Mouse (Mus musculus): ENCODE measurements around the gene Fer1l5. TPM values are rescaled to one million over a fixed set of nuclear protein-coding genes. Genes with fewer than 3 reads are reported as not detected.
A peak's percentile ranks its signal among the peaks of the same experiment; 100 is the strongest.

Fer1l5 gene
- polyA plus RNA-seq, 2 experiments = 0.02 to 0.13 TPM

DNA sequence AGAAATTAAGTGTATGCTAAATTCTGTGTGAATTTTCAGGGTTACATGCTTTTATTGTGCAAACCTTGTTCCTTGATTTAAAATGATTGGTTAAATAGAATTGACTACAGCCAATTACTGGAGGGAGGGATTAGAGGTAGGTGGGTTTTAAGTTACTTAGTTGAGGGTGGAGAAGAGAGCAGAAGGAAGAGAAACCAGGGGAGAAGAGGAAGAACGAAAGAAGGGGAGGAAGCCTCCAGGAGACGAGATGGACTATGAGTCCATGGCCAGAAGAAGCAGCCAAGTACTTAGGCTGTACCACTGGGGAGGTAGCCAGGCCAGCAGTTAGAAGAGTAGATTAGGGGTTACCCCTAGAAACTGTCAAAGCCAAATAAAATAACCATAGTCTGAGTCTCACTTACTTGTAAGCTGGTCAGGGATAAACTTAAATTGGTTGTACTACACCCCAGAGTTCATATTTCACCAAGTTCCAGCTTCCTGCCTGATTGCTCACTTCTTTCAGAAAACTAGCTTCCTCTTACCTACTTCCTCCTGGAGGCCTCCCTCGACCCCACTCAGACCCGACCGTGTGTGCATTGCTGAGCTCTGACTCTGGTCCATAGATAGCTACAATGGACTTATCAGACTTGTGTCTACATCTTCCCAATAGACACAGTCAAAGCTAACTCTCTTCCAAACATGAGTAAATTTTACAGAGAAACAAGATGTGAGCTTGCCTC lies 74.2 kb downstream of the Fer1l5 start:
- Histone ChIP-seq H3K4me1 (replicated peaks; ENCODE audit: control insufficient read depth in 2 of 2, insufficient read depth in 2 of 2, low read length in 1 of 2) (peaks cover 4 to 7% of the 10 kb centered on the region in 2 experiments; a peak in 3 of 4 replicates), H3K27ac (no peak overlapping the region), H3K9ac (replicated peaks) (no peak overlapping the region), H3K4me3 (ENCODE audit: insufficient read depth in 1 of 2, low read depth in 2 of 2, low read length in 2 of 2) (no peak overlapping the region), H3K27me3 (ENCODE audit: control insufficient read depth, insufficient read depth, low read length) (no peaks in the 10 kb centered on the region), H3K4me2 (ENCODE audit: low read depth) (no peak overlapping the region), H3K9me3 (ENCODE audit: control insufficient read depth, low read length) (no peaks in the 10 kb centered on the region), H3K36me3 (replicated peaks; ENCODE audit: control insufficient read depth, insufficient read depth, low read depth) (no peaks in the 10 kb centered on the region)
- no peak for TF ChIP-seq CTCF (IDR thresholded peaks at IDR 0.05; ENCODE audit: low read depth)
- TF ChIP-seq EP300 (IDR thresholded peaks at IDR 0.05; ENCODE audit: low read depth) = no peak
- no peak for ATAC-seq (ENCODE audit: insufficient read depth)
- DNase-seq (ENCODE audit: low read depth in 3 of 3, low spot score in 3 of 3) = no peak
- 26% methylated on average over 5 of the region's 5 CpGs for WGBS (ENCODE audit: insufficient replicate concordance)

GRCm38 (mm10) chr1:36446841-36447240 lies 74.8 kb downstream of the Fer1l5 start:
- Histone ChIP-seq H3K27me3 (ENCODE audit: control insufficient read depth, insufficient read depth, low read length) (no peaks in the 10 kb centered on the region), H3K9me3 (ENCODE audit: control insufficient read depth, low read length) (no peaks in the 10 kb centered on the region), H3K4me2 (ENCODE audit: low read depth) (no peak overlapping the region), H3K4me3 (ENCODE audit: insufficient read depth in 1 of 2, low read depth in 2 of 2, low read length in 2 of 2) (no peak overlapping the region), H3K36me3 (replicated peaks; ENCODE audit: control insufficient read depth, insufficient read depth, low read depth) (no peaks in the 10 kb centered on the region), H3K4me1 (replicated peaks; ENCODE audit: control insufficient read depth in 2 of 2, insufficient read depth in 2 of 2, low read length in 1 of 2) (peaks cover 4 to 7% of the 10 kb centered on the region in 2 experiments; a peak in 3 of 4 replicates), H3K27ac (no peak overlapping the region), H3K9ac (replicated peaks) (no peak overlapping the region)
- 38% methylated on average over 5 of the region's 5 CpGs for WGBS (ENCODE audit: insufficient replicate concordance)
- ATAC-seq (ENCODE audit: insufficient read depth) (no peak), DNase-seq (ENCODE audit: low read depth in 3 of 3, low spot score in 3 of 3) (no peak)
- TF ChIP-seq CTCF (IDR thresholded peaks at IDR 0.05; ENCODE audit: low read depth) (no peak), EP300 (IDR thresholded peaks at IDR 0.05; ENCODE audit: low read depth) (no peak)

DNA sequence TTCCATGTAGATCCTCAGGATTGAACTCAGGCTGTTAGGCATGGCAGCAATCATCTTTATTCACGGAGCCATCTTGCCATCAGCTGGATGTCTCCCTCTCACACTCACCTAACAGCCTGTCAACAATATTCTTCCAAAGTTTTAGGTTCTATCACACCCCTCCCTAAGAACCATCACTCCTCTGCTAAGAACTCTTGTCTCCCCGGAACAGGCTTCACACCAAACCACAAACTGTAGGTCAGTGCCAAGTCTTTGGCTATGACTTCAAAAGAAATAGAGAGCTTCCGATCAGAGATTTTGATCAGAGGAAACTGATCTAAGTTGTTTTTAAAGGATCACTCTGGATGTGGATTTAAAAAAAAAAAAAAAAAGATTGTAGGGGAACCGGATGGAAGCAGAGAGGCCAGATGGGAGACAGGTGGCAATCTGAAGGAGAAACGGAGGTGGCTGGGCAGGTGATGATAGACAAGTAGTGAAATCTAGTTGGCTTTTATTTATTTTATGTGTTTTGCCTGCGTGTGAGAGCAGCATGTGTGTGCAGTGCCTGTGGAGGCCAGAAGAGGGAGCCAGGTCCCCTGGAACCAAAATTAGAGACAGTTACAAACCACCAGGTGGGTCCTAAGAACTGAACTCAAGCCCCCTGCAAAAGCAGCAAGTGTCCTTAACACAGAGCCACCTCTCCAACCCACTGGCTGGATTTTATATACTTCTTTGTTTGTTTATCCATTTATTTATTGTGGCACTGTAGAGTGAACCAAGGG lies 82.1 kb downstream of the Fer1l5 start:
- Histone ChIP-seq H3K9ac (replicated peaks) (no peak overlapping the region), H3K36me3 (replicated peaks; ENCODE audit: control insufficient read depth, insufficient read depth, low read depth) (no peaks in the 10 kb centered on the region), H3K4me3 (ENCODE audit: insufficient read depth in 1 of 2, low read depth in 2 of 2, low read length in 2 of 2) (no peak overlapping the region), H3K27me3 (ENCODE audit: control insufficient read depth, insufficient read depth, low read length) (no peaks in the 10 kb centered on the region), H3K27ac (no peak overlapping the region), H3K4me1 (replicated peaks; ENCODE audit: control insufficient read depth in 2 of 2, insufficient read depth in 2 of 2, low read length in 1 of 2) (peaks cover 0 to 11% of the 10 kb centered on the region in 2 experiments; a peak in 1 of 4 replicates), H3K4me2 (ENCODE audit: low read depth) (no peak overlapping the region), H3K9me3 (ENCODE audit: control insufficient read depth, low read length) (no peaks in the 10 kb centered on the region)
- WGBS (ENCODE audit: insufficient replicate concordance) = 66% methylated on average over 6 of the region's 6 CpGs
- DNase-seq (ENCODE audit: low read depth in 3 of 3, low spot score in 3 of 3) = no peak
- TF ChIP-seq EP300 (IDR thresholded peaks at IDR 0.05; ENCODE audit: low read depth) (no peak), CTCF (IDR thresholded peaks at IDR 0.05; ENCODE audit: low read depth) (peak; percentile 50)
- no peak for ATAC-seq (ENCODE audit: insufficient read depth)

- no peaks in the 10 kb centered on the region for H3K36me3 ChIP-seq (replicated peaks; ENCODE audit: control insufficient read depth, insufficient read depth, low read depth)
- ATAC-seq (ENCODE audit: insufficient read depth) (no peak), DNase-seq (ENCODE audit: low read depth in 3 of 3, low spot score in 3 of 3) (no peak)
- TF ChIP-seq CTCF (IDR thresholded peaks at IDR 0.05; ENCODE audit: low read depth) (no peak), EP300 (IDR thresholded peaks at IDR 0.05; ENCODE audit: low read depth) (no peak)
- H3K4me3 ChIP-seq (ENCODE audit: insufficient read depth in 1 of 2, low read depth in 2 of 2, low read length in 2 of 2) = no peak overlapping the region
- WGBS (ENCODE audit: insufficient replicate concordance) = 13% methylated on average over 7 of the region's 7 CpGs
- no peaks in the 10 kb centered on the region for H3K9me3 ChIP-seq (ENCODE audit: control insufficient read depth, low read length)
- no peak overlapping the region for H3K4me2 ChIP-seq (ENCODE audit: low read depth)
- no peak overlapping the region for H3K27ac ChIP-seq
- H3K27me3 ChIP-seq (ENCODE audit: control insufficient read depth, insufficient read depth, low read length) = no peaks in the 10 kb centered on the region
- peaks cover 0 to 11% of the 10 kb centered on the region in 2 experiments; a peak in 1 of 4 replicates for H3K4me1 ChIP-seq (replicated peaks; ENCODE audit: control insufficient read depth in 2 of 2, insufficient read depth in 2 of 2, low read length in 1 of 2)
- no peak overlapping the region for H3K9ac ChIP-seq (replicated peaks)
These were observed 85.4 kb downstream of the Fer1l5 start for GRCm38 (mm10) chr1:36457388-36458014.

DNA sequence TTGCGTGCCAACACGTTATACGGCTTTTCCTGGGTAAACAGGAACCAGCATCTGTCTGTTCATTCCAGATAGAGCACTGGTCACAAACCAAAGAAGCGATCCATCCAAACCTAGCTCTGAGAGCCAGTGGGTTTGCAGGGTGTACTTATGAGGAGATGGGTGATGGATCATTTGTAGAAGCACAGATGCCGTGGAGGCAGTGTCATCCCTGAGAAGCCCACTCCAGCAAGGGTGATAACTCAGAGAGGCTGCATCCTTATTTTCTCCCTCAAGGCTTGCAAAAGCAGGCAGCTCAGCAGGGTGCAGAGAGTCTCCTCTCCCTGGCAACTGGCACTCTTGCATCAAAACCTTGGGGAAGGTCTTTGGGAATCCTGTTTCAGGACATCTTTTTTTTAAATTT lies 86.1 kb downstream of the Fer1l5 start:
- H3K9ac ChIP-seq (replicated peaks) = no peak overlapping the region
- H3K36me3 ChIP-seq (replicated peaks; ENCODE audit: control insufficient read depth, insufficient read depth, low read depth) = no peaks in the 10 kb centered on the region
- H3K27me3 ChIP-seq (ENCODE audit: control insufficient read depth, insufficient read depth, low read length) = no peaks in the 10 kb centered on the region
- H3K4me1 ChIP-seq (replicated peaks; ENCODE audit: control insufficient read depth in 2 of 2, insufficient read depth in 2 of 2, low read length in 1 of 2) = peaks cover 0 to 11% of the 10 kb centered on the region in 2 experiments; a peak in 1 of 4 replicates
- ATAC-seq (ENCODE audit: insufficient read depth) = no peak
- no peak overlapping the region for H3K4me2 ChIP-seq (ENCODE audit: low read depth)
- no peak for DNase-seq (ENCODE audit: low read depth in 3 of 3, low spot score in 3 of 3)
- H3K27ac ChIP-seq = no peak overlapping the region
- no peak overlapping the region for H3K4me3 ChIP-seq (ENCODE audit: insufficient read depth in 1 of 2, low read depth in 2 of 2, low read length in 2 of 2)
- 17% methylated on average over 5 of the region's 5 CpGs for WGBS (ENCODE audit: insufficient replicate concordance)
- H3K9me3 ChIP-seq (ENCODE audit: control insufficient read depth, low read length) = no peaks in the 10 kb centered on the region
- no peak for TF ChIP-seq EP300 (IDR thresholded peaks at IDR 0.05; ENCODE audit: low read depth)

All from liver, embryonic 14.5 days (tissue).